Mouse (Mus musculus): ENCODE data around the gene 1110008P14Rik.

The 1110008P14Rik gene

GRCm38 (mm10) chr2:32381775-32382223 is at the start of gene 1110008P14Rik:
Gene 1110008P14Rik (minus strand): TSS chr2:32381938.
- peak; percentile 89 for DNase-seq

- peak; percentile 75 for DNase-seq
These were observed 49.3 kb upstream of the 1110008P14Rik start for GRCm38 (mm10) chr2:32430701-32431676.

GRCm38 (mm10) chr2:32429215-32429891 is 47.6 kb upstream of the 1110008P14Rik start:
- no peak for DNase-seq

GRCm38 (mm10) chr2:32428262-32428722 is 46.6 kb upstream of the 1110008P14Rik start:
- no peak for DNase-seq

- no peak for DNase-seq
These were observed 46.0 kb upstream of the 1110008P14Rik start for GRCm38 (mm10) chr2:32427720-32428119.

GRCm38 (mm10) chr2:32426141-32426540 is 44.4 kb upstream of the 1110008P14Rik start:
- no peak for DNase-seq

- DNase-seq = no peak
These were observed 43.8 kb upstream of the 1110008P14Rik start for GRCm38 (mm10) chr2:32425568-32425967.

GRCm38 (mm10) chr2:32424796-32425195 is 43.1 kb upstream of the 1110008P14Rik start:
- DNase-seq = no peak

- no peak for DNase-seq
These were observed 42.0 kb upstream of the 1110008P14Rik start for GRCm38 (mm10) chr2:32423481-32424331.

GRCm38 (mm10) chr2:32421851-32422251 is 40.1 kb upstream of the 1110008P14Rik start:
- DNase-seq = no peak

- DNase-seq = no peak
These were observed 38.9 kb upstream of the 1110008P14Rik start for GRCm38 (mm10) chr2:32420647-32421046.

GRCm38 (mm10) chr2:32420066-32420608 is 38.4 kb upstream of the 1110008P14Rik start:
- no peak for DNase-seq

- DNase-seq = no peak
These were observed 37.6 kb upstream of the 1110008P14Rik start for GRCm38 (mm10) chr2:32419359-32419758.

GRCm38 (mm10) chr2:32418430-32419151 is 36.9 kb upstream of the 1110008P14Rik start:
- DNase-seq = no peak

- no peak for DNase-seq
These were observed 35.7 kb upstream of the 1110008P14Rik start for GRCm38 (mm10) chr2:32417486-32417885.

- DNase-seq = no peak
These were observed 34.8 kb upstream of the 1110008P14Rik start for GRCm38 (mm10) chr2:32416556-32416955.

- no peak for DNase-seq
These were observed 34.1 kb upstream of the 1110008P14Rik start for GRCm38 (mm10) chr2:32415801-32416200.

GRCm38 (mm10) chr2:32413936-32414335 is 32.2 kb upstream of the 1110008P14Rik start:
- DNase-seq = no peak

- no peak for DNase-seq
These were observed 31.2 kb upstream of the 1110008P14Rik start for GRCm38 (mm10) chr2:32412742-32413531.

GRCm38 (mm10) chr2:32411407-32411806 is 29.7 kb upstream of the 1110008P14Rik start:
- DNase-seq = no peak
